Mouse (Mus musculus): ENCODE measurements at regions not wholly inside any gene's neighbourhood (a gene's known extent, or its start where the extent isn't known, plus 50 kb on each side); places are given as distances from the start of the nearest gene placed in this dataset.

- Histone ChIP-seq H3K79me2 (ENCODE audit: control insufficient read depth, insufficient read depth, low read length, poor library complexity) (no peaks in the 10 kb centered on the region), H3K36me3 (ENCODE audit: control insufficient read depth in 1 of 2, insufficient read depth in 2 of 2, low read length in 2 of 2) (no peaks in the 10 kb centered on the region), H3K4me1 (ENCODE audit: control insufficient read depth in 1 of 2, insufficient read depth in 2 of 2, low read length in 2 of 2) (no peaks in the 10 kb centered on the region), H3K27ac (ENCODE audit: control insufficient read depth, low read depth, low read length) (no peak overlapping the region), H3K27me3 (ENCODE audit: control insufficient read depth in 1 of 2, insufficient read depth in 2 of 2, low read length in 2 of 2) (no peaks in the 10 kb centered on the region), H3K4me3 (ENCODE audit: control insufficient read depth in 1 of 2, insufficient read depth in 1 of 2, low read depth in 2 of 2, low read length in 2 of 2) (no peak overlapping the region), H3K9ac (ENCODE audit: control insufficient read depth, low read depth, low read length, poor library complexity, severe bottlenecking) (no peak overlapping the region), H3K9me3 (replicated peaks; ENCODE audit: insufficient read depth, low read length) (no peaks in the 10 kb centered on the region)
- peak; percentile 11 for DNase-seq (ENCODE audit: low read depth, low spot score)
- no peak for TF ChIP-seq MAZ (IDR thresholded peaks at IDR 0.05; ENCODE audit: low read depth, low read length)
- no peak for TF ChIP-seq TBP (IDR thresholded peaks at IDR 0.05; ENCODE audit: low read depth, low read length)
- no peak for TF ChIP-seq POLR2A (IDR thresholded peaks at IDR 0.05; ENCODE audit: control insufficient read depth in 1 of 2, insufficient read depth in 1 of 2, low read depth in 1 of 2, low read length in 2 of 2, poor library complexity in 1 of 2)
- TF ChIP-seq RCOR1 (IDR thresholded peaks at IDR 0.05; ENCODE audit: low read depth, low read length) = no peak
- TF ChIP-seq ZC3H11A (IDR thresholded peaks at IDR 0.05; ENCODE audit: low read depth, low read length) = no peak
- TF ChIP-seq CTCF (IDR thresholded peaks at IDR 0.05 in 2 of 3, conservative IDR thresholded peaks at IDR 0.05 in 1 of 3; ENCODE audit: control insufficient read depth in 1 of 3, insufficient read depth in 1 of 3, low read depth in 2 of 3, low read length in 3 of 3, poor library complexity in 1 of 3, severe bottlenecking in 1 of 3) = peak; percentile 7 to 28 (median 19); a peak in 2 of 6 replicates
- TF ChIP-seq USF1 (IDR thresholded peaks at IDR 0.05; ENCODE audit: low read depth, low read length) = no peak
- no peak for TF ChIP-seq UBTF (IDR thresholded peaks at IDR 0.05; ENCODE audit: borderline replicate concordance, insufficient read depth, low read depth, low read length)
- 0 out of 2 replicates have a peak, but pooled peaks have one; percentile 2 for TF ChIP-seq SMC3 (IDR thresholded peaks at IDR 0.05; ENCODE audit: low read depth, low read length)
These were observed 63.0 kb downstream of the Cartpt start for GRCm38 (mm10) chr13:99837772-99838425.

GRCm38 (mm10) chr13:99837180-99837579 is 63.7 kb downstream of the Cartpt start:
- H3K4me1 ChIP-seq (ENCODE audit: control insufficient read depth in 1 of 2, insufficient read depth in 2 of 2, low read length in 2 of 2) = no peaks in the 10 kb centered on the region
- no peaks in the 10 kb centered on the region for H3K9me3 ChIP-seq (replicated peaks; ENCODE audit: insufficient read depth, low read length)
- H3K79me2 ChIP-seq (ENCODE audit: control insufficient read depth, insufficient read depth, low read length, poor library complexity) = no peaks in the 10 kb centered on the region
- no peak overlapping the region for H3K4me3 ChIP-seq (ENCODE audit: control insufficient read depth in 1 of 2, insufficient read depth in 1 of 2, low read depth in 2 of 2, low read length in 2 of 2)
- H3K9ac ChIP-seq (ENCODE audit: control insufficient read depth, low read depth, low read length, poor library complexity, severe bottlenecking) = no peak overlapping the region
- H3K27ac ChIP-seq (ENCODE audit: control insufficient read depth, low read depth, low read length) = no peak overlapping the region
- no peaks in the 10 kb centered on the region for H3K36me3 ChIP-seq (ENCODE audit: control insufficient read depth in 1 of 2, insufficient read depth in 2 of 2, low read length in 2 of 2)
- H3K27me3 ChIP-seq (ENCODE audit: control insufficient read depth in 1 of 2, insufficient read depth in 2 of 2, low read length in 2 of 2) = no peaks in the 10 kb centered on the region
- no peak for DNase-seq (ENCODE audit: low read depth, low spot score)
- TF ChIP-seq BHLHE40 (IDR thresholded peaks at IDR 0.05; ENCODE audit: borderline replicate concordance, low read depth, low read length) (no peak), CTCF (IDR thresholded peaks at IDR 0.05 in 2 of 3, conservative IDR thresholded peaks at IDR 0.05 in 1 of 3; ENCODE audit: control insufficient read depth in 1 of 3, insufficient read depth in 1 of 3, low read depth in 2 of 3, low read length in 3 of 3, poor library complexity in 1 of 3, severe bottlenecking in 1 of 3) (no peak), MAFK (IDR thresholded peaks at IDR 0.05; ENCODE audit: borderline replicate concordance, low read depth, low read length) (no peak), TCF12 (IDR thresholded peaks at IDR 0.05; ENCODE audit: low read depth, low read length) (no peak), ZC3H11A (IDR thresholded peaks at IDR 0.05; ENCODE audit: low read depth, low read length) (no peak), POLR2A (IDR thresholded peaks at IDR 0.05; ENCODE audit: control insufficient read depth in 1 of 2, insufficient read depth in 1 of 2, low read depth in 1 of 2, low read length in 2 of 2, poor library complexity in 1 of 2) (no peak), TAL1 (IDR thresholded peaks at IDR 0.05; ENCODE audit: low read length) (no peak), RCOR1 (IDR thresholded peaks at IDR 0.05; ENCODE audit: low read depth, low read length) (no peak), POLR2AphosphoS2 (IDR thresholded peaks at IDR 0.05; ENCODE audit: low read length) (no peak), ZNF384 (IDR thresholded peaks at IDR 0.05; ENCODE audit: low read depth, low read length) (no peak), RAD21 (IDR thresholded peaks at IDR 0.05; ENCODE audit: low read depth, low read length) (no peak), GATA1 (IDR thresholded peaks at IDR 0.05; ENCODE audit: low read depth, low read length) (no peak), ETS1 (IDR thresholded peaks at IDR 0.05; ENCODE audit: low read depth, low read length) (no peak)
